Mouse (Mus musculus): ENCODE data around the gene Dolk. TPM values are rescaled to one million over a fixed set of nuclear protein-coding genes. Genes with fewer than 3 reads are reported as not detected.

The Dolk gene
- polyA plus RNA-seq, 1 experiment = 14.8 TPM

DNA sequence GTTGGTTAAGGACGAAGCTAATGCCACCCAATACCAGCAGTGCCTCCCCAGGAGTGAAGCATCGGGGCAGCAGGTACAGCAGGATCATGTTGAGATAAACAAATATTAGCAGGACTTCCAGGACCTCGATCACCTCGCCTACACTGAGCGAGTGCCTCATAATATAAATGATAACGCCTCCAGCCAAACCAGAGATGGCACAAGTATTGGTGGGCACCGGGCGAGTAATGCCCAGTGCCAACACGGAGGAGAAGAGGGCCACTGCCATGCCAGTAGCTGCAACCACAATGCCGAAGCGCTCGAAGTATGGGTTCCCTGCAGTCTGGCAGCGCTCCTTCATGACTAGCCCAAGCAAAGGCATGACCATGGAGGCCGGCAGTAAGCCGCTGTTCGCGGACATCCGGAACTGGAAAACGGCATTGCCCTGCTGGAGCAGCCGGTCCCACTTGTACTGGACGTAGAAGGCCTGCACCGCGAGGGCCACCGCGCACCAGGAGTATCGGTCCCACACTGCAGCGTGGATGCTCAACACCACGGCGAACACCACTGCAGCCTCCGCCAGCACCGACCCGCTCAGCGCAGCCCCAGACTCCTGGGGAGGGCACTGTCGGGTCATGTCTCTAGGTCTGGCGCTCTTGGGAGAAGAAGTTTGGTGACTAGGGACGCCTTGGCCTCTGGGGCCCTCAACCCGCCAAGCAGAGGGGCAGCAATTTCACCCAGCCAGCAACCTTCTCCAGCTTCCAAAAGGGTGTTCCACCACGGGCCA is 535 bp downstream of the Dolk start:
- H3K36me3 ChIP-seq (ENCODE audit: control insufficient read depth, insufficient read depth, low read length) = no peaks in the 10 kb centered on the region
- peak overlapping the region; percentile 86 for H3K4me3 ChIP-seq (ENCODE audit: low read depth, low read length)
- H3K27me3 ChIP-seq (ENCODE audit: control insufficient read depth, insufficient read depth, low read length) = no peaks in the 10 kb centered on the region
- H3K27ac ChIP-seq (ENCODE audit: insufficient read depth, low read depth, low read length) = no peak overlapping the region
- peaks cover 22% of the 10 kb centered on the region for H3K4me1 ChIP-seq (ENCODE audit: control insufficient read depth, insufficient read depth, insufficient read length, low read length)
- 6% methylated on average over 38 of the region's 38 CpGs for WGBS
- TF ChIP-seq POLR2A (IDR thresholded peaks at IDR 0.05; ENCODE audit: low read depth, low read length) = no peak
- no peak for TF ChIP-seq CTCF (IDR thresholded peaks at IDR 0.05; ENCODE audit: extremely low read depth, insufficient read length, insufficient replicate concordance, low read depth, low read length)

DNA sequence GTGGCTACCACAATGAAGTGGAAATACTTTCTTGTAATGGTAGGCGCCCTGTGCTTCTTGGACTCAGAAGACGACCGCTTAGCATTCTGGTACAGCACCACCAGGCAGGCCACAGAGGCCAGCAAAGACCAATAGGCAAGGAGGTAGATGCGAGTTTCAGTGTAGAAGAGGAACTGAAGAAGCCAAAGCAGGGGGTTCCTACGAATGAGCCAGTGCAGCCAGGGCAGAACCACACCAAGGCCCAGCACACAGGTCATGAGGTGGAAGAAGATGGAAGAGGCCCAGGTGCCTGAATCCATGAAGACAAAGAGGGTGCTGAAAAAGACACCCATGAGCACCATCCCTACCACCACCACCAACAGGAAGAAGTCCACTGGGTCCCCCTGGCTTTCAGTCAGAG is 1.1 kb downstream of the Dolk start:
- Histone ChIP-seq H3K4me3 (ENCODE audit: low read depth, low read length) (peak overlapping the region; percentile 86; the same call in 1 of the 2 replicates), H3K36me3 (ENCODE audit: control insufficient read depth, insufficient read depth, low read length) (no peaks in the 10 kb centered on the region), H3K4me1 (ENCODE audit: control insufficient read depth, insufficient read depth, insufficient read length, low read length) (peaks cover 26% of the 10 kb centered on the region), H3K27ac (ENCODE audit: insufficient read depth, low read depth, low read length) (no peak overlapping the region), H3K27me3 (ENCODE audit: control insufficient read depth, insufficient read depth, low read length) (no peaks in the 10 kb centered on the region)
- WGBS = 91% methylated on average over 5 of the region's 5 CpGs
- TF ChIP-seq CTCF (IDR thresholded peaks at IDR 0.05; ENCODE audit: extremely low read depth, insufficient read length, insufficient replicate concordance, low read depth, low read length) (no peak), POLR2A (IDR thresholded peaks at IDR 0.05; ENCODE audit: low read depth, low read length) (no peak)

DNA sequence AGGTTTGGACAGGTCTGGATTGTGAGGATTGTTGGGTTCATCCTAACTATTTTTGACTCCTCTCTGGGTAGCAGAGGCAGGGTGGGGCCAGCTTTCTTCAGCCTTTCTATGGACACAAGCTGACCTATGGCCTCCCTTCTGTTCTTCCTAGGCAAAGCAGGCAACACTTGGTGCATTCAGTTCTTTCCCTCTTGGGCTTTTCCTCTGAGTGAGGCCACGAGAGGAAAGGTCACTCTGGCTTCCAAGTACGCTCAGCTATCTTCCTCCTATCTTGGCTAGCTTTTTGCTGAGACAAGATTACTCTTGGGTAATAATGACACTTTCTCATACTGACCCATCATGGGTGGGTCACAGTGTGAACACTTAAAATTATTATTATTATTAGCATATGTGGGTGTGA is 2.9 kb downstream of the Dolk start:
- Histone ChIP-seq H3K27ac (ENCODE audit: insufficient read depth, low read depth, low read length) (no peak overlapping the region), H3K4me3 (ENCODE audit: low read depth, low read length) (no peak overlapping the region), H3K27me3 (ENCODE audit: control insufficient read depth, insufficient read depth, low read length) (no peaks in the 10 kb centered on the region), H3K36me3 (ENCODE audit: control insufficient read depth, insufficient read depth, low read length) (no peaks in the 10 kb centered on the region), H3K4me1 (ENCODE audit: control insufficient read depth, insufficient read depth, insufficient read length, low read length) (peaks cover 26% of the 10 kb centered on the region)
- TF ChIP-seq POLR2A (IDR thresholded peaks at IDR 0.05; ENCODE audit: low read depth, low read length) (no peak), CTCF (IDR thresholded peaks at IDR 0.05; ENCODE audit: extremely low read depth, insufficient read length, insufficient replicate concordance, low read depth, low read length) (no peak)
- 64% methylated on average over 2 of the region's 2 CpGs for WGBS

DNA sequence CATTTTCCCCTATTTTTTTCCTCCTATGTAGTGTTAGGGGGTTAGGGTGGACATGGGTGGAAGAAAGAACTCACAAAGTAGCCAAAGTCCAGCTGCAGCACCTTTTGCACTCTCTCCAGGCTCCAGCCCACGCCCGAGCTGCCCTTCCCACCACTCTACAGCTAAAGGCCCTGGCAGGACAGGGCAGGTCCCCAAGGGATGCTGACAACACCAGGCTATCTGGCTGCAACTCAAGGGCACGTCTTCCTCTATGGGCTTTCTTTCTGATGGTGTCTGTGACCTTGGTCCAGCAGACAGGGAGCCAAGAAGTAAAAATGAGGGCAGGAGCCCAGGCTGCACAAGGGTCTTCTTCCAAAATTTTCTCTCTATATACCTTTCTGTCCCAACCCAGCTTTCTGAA is 4.5 kb downstream of the Dolk start:
- H3K27me3 ChIP-seq (ENCODE audit: control insufficient read depth, insufficient read depth, low read length) = no peaks in the 10 kb centered on the region
- peaks cover 22% of the 10 kb centered on the region for H3K4me1 ChIP-seq (ENCODE audit: control insufficient read depth, insufficient read depth, insufficient read length, low read length)
- H3K36me3 ChIP-seq (ENCODE audit: control insufficient read depth, insufficient read depth, low read length) = no peaks in the 10 kb centered on the region
- H3K4me3 ChIP-seq (ENCODE audit: low read depth, low read length) = no peak overlapping the region
- no peak for TF ChIP-seq CTCF (IDR thresholded peaks at IDR 0.05; ENCODE audit: extremely low read depth, insufficient read length, insufficient replicate concordance, low read depth, low read length)
- TF ChIP-seq POLR2A (IDR thresholded peaks at IDR 0.05; ENCODE audit: low read depth, low read length) = no peak
- WGBS = 43% methylated on average over 3 of the region's 3 CpGs
- no peak overlapping the region for H3K27ac ChIP-seq (ENCODE audit: insufficient read depth, low read depth, low read length)

DNA sequence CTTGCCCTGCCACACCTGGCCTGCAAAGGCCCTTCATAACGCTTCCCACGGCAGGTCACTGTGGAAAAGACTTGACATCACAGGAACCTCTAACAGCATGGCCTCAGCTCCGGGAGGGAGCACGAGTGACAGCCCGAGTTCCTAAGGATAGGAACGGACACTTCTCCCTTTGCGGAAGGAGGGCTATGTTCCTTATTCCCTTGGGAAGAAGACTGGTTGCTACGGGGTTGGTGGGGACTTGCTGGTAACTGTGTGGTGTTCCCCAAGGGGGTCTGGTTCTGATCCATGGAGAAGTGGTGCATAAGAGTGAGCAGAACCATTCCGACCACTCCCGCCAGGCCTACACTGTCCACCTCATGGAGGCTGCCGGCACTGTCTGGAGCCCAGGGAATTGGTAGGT is 5.4 kb downstream of the Dolk start, which contains the start of gene Gm28038:
Gm28038 (plus strand) TSS at position 301 of the 400 bp plus-strand sequence.
- H3K27me3 ChIP-seq (ENCODE audit: control insufficient read depth, insufficient read depth, low read length) = no peaks in the 10 kb centered on the region
- H3K4me3 ChIP-seq (ENCODE audit: low read depth, low read length) = no peak within 1 kb of the TSS
- peaks cover 22% of the 10 kb centered on the region for H3K4me1 ChIP-seq (ENCODE audit: control insufficient read depth, insufficient read depth, insufficient read length, low read length)
- WGBS = 87% methylated on average over 11 of the region's 11 CpGs
- no peak within 1 kb of the TSS; the same call in 1 of the 2 replicates for H3K27ac ChIP-seq (ENCODE audit: insufficient read depth, low read depth, low read length)
- TF ChIP-seq POLR2A (IDR thresholded peaks at IDR 0.05; ENCODE audit: low read depth, low read length) (no peak), CTCF (IDR thresholded peaks at IDR 0.05; ENCODE audit: extremely low read depth, insufficient read length, insufficient replicate concordance, low read depth, low read length) (no peak)
- H3K36me3 ChIP-seq (ENCODE audit: control insufficient read depth, insufficient read depth, low read length) = no peaks in the 10 kb centered on the region

DNA sequence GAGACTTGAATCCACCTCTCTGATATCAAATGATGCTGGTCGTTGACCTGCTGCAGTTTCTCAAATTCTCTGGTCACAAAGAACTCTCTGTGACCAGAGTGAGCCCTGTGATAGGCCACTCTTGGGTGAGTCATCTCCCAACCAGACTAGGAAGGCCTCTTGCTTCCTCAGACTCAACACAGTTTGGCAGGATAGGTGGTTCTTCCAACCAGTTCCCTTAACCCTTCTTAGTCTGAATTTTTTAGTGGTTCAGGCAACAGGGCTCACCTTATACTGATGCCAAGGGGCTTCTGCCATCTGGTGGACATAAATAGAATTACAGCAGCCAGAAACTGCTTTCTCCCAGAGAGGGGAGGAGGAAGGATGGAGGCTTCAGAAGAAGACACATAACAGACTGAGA is 16.0 kb downstream of the Dolk start:
- Histone ChIP-seq H3K36me3 (ENCODE audit: control insufficient read depth, insufficient read depth, low read length) (no peaks in the 10 kb centered on the region), H3K4me3 (ENCODE audit: low read depth, low read length) (no peak overlapping the region), H3K27me3 (ENCODE audit: control insufficient read depth, insufficient read depth, low read length) (no peaks in the 10 kb centered on the region), H3K4me1 (ENCODE audit: control insufficient read depth, insufficient read depth, insufficient read length, low read length) (peaks cover 5% of the 10 kb centered on the region), H3K27ac (ENCODE audit: insufficient read depth, low read depth, low read length) (no peak overlapping the region)
- TF ChIP-seq CTCF (IDR thresholded peaks at IDR 0.05; ENCODE audit: extremely low read depth, insufficient read length, insufficient replicate concordance, low read depth, low read length) (peak; percentile 37; the same call in 1 of the 2 replicates), POLR2A (IDR thresholded peaks at IDR 0.05; ENCODE audit: low read depth, low read length) (no peak)
- 3% methylated on average over 1 of the region's 1 CpGs for WGBS

DNA sequence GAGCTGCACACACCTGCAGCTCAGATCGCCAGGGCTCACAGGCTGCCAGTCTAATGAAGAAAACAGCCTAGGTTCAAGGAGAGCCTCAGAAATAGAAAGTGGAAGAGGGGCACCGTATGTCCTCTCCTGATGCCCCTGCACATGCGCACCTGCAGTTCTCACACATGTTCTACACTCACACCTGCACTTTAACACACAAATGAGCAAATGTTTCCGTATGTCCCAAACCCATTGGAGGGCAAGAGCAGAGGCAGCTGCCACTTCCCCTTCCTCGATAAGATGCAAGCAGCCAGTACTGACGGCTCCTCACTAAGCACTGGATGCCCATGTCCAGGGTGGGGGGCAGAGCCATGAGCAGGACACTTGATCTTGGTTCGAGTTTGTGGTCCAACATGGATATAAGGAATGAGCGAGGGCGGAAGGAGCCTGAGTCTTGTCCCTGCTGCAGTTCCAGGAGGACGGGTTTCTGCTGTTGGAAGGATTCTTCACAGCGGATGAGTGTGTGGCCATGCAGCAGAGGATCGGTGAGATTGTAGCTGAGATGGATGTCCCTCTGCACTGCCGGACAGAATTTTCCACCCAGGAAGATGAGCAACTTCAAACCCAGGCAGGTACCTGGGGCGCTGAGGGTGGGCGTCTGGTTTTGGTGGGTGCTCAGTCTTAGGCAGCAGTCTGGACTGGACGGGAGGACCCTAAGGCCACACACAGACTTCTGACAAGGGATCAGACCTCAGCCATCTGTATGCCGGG is 16.7 kb downstream of the Dolk start:
- Histone ChIP-seq H3K4me3 (ENCODE audit: low read depth, low read length) (no peak overlapping the region), H3K36me3 (ENCODE audit: control insufficient read depth, insufficient read depth, low read length) (0 out of 2 replicates have a peak, but pooled peaks cover under 1% of the 10 kb centered on the region), H3K27ac (ENCODE audit: insufficient read depth, low read depth, low read length) (peak overlapping the region; percentile 26), H3K27me3 (ENCODE audit: control insufficient read depth, insufficient read depth, low read length) (no peaks in the 10 kb centered on the region), H3K4me1 (ENCODE audit: control insufficient read depth, insufficient read depth, insufficient read length, low read length) (peaks cover 5% of the 10 kb centered on the region)
- no peak for TF ChIP-seq POLR2A (IDR thresholded peaks at IDR 0.05; ENCODE audit: low read depth, low read length)
- no peak for TF ChIP-seq CTCF (IDR thresholded peaks at IDR 0.05; ENCODE audit: extremely low read depth, insufficient read length, insufficient replicate concordance, low read depth, low read length)
- WGBS = 82% methylated on average over 17 of the region's 17 CpGs

Measured in small intestine, adult 2 months (tissue).